Mouse (Mus musculus) forebrain, embryonic 16.5 days (tissue): Measurements from ENCODE around the gene Il11. TPM values are rescaled to one million over a fixed set of nuclear protein-coding genes. Genes with fewer than 3 reads are reported as not detected.
"Not testable (repeated sequence)": the region's sequence is repeated elsewhere in the genome, so short reads cannot be mapped to it uniquely, and the experiment has no call there.

Source experiments
- ATAC-seq: fragments of 200-750 bp; cut with Nextera tagmentation; 2 replicates; pipeline ENCODE4 v1.8.0; 2017; ENCODE audit warnings: mild to moderate bottlenecking, moderate library complexity
- H3K27ac ChIP-seq: fragments of 300-500 bp; sonication (generic); 2 replicates; pipeline ENCODE4 v1.5.1; 2014; ENCODE audit warnings: low read length, control low read depth
- H3K27me3 ChIP-seq: fragments of 300-500 bp; sonication (generic); replicated peaks from 2 replicates; pipeline ENCODE4 v1.6.1; 2014; ENCODE audit warnings: low read length; ENCODE audit not compliant: control insufficient read depth, insufficient read depth
- H3K36me3 ChIP-seq: fragments of 300-500 bp; sonication (generic); 2 replicates; pipeline ENCODE4 v1.6.1; 2014; ENCODE audit not compliant: control insufficient read depth, insufficient read depth
- H3K4me1 ChIP-seq: fragments of 300-500 bp; sonication (generic); replicated peaks from 2 replicates; pipeline ENCODE4 v1.6.1; 2014; ENCODE audit warnings: low read length; ENCODE audit not compliant: control insufficient read depth, insufficient read depth
- H3K4me2 ChIP-seq: fragments of 300-500 bp; sonication (generic); 2 replicates; pipeline ENCODE4 v1.6.1; 2014; ENCODE audit warnings: mild to moderate bottlenecking, low read length, control low read depth
- H3K4me3 ChIP-seq: fragments of 300-500 bp; sonication (generic); replicated peaks from 2 replicates; pipeline ENCODE4 v1.5.1; 2014; ENCODE audit warnings: mild to moderate bottlenecking, low read length, control low read depth
- H3K9ac ChIP-seq: fragments of 300-500 bp; sonication (generic); replicated peaks from 2 replicates; pipeline ENCODE4 v1.6.1; 2014; ENCODE audit warnings: low read depth, low read length, control low read depth
- H3K9me3 ChIP-seq: fragments of 300-500 bp; sonication (generic); 2 replicates; pipeline ENCODE4 v1.6.1; 2016; ENCODE audit warnings: low read length; ENCODE audit not compliant: control insufficient read depth
- WGBS: fragments of 180-500 bp; shearing (Covaris S2); extraction: QIAGEN DNeasy Blood & Tissue Kit; methylation state at CpG from one replicate; pipeline ENCODE4 v1.1.7; 2014; 5-methylcytosine and 5-hydroxymethylcytosine counted together
- polyA plus RNA-seq: library from polyadenylated mRNA; unstranded; fragments of >200 nt; fragmentation: Nextera tagmentation; extraction: Ambion mirVana; gene quantifications from 2 replicates; pipeline ENCODE4 v1.2.1, GENCODE M21; 2015

Il11 gene
- polyA plus RNA-seq = 0.53 and 1.1 TPM in 2 replicates

DNA sequence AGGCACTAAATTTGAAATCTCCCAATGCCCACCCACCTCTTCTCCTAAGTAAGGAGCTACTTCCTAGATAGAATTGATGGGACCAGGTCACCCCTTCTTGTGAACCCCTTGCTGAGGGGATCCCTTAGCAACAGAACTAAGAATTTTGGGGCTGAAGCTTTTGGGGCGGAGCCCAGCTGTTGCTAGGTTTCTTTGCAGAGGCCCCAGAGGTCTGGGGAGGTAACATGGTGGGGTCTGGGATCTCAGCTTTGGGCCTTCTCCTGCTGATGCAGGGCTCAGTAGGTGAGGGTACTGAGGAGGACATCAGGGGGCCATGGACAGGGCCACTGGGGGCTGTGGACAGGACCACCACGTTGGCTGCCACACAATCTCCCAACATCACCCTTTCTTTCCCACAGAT is at the start of gene Il11, which contains the start of gene Tmem190:
Gene Il11 (minus strand): TSS at position 101 of the 400 bp plus-strand sequence.
Gene Tmem190 (plus strand): TSS at position 179 of the 400 bp plus-strand sequence.
- Histone ChIP-seq H3K4me3 (no peak within 1 kb of the TSS), H3K4me2 (no peak within 1 kb of the TSS), H3K9me3 (no peaks in the 10 kb centered on the region), H3K27me3 (peaks cover 18% of the 10 kb centered on the region), H3K27ac (no peak within 1 kb of the TSS), H3K4me1 (no peaks in the 10 kb centered on the region), H3K36me3 (no peaks in the 10 kb centered on the region), H3K9ac (no peak within 1 kb of the TSS)
- ATAC-seq = no peak
- WGBS = 56% methylated on average over 2 of the region's 2 CpGs

- H3K4me2 ChIP-seq = no peak overlapping the region
- 12% methylated on average over 12 of the region's 12 CpGs for WGBS
These were observed 47.8 kb upstream of the Il11 start for GRCm38 (mm10) chr7:4830476-4830875.

GRCm38 (mm10) chr7:4825365-4825764 is 42.7 kb upstream of the Il11 start:
- no peaks in the 10 kb centered on the region for H3K4me1 ChIP-seq
- no peak overlapping the region for H3K4me3 ChIP-seq
- H3K4me2 ChIP-seq = no peak overlapping the region
- H3K9ac ChIP-seq = no peak overlapping the region
- H3K9me3 ChIP-seq = no peaks in the 10 kb centered on the region
- WGBS = 58% methylated on average over 4 of the region's 4 CpGs
- ATAC-seq = no peak
- H3K27me3 ChIP-seq = no peaks in the 10 kb centered on the region
- H3K36me3 ChIP-seq = peaks cover 5% of the 10 kb centered on the region; the same call in 1 of the 2 replicates
- no peak overlapping the region for H3K27ac ChIP-seq

More at GRCm38 (mm10) chr7:4830476-4830875, 47.8 kb upstream of the Il11 start:
- no peak for ATAC-seq
- Histone ChIP-seq H3K4me3 (no peak overlapping the region), H3K9me3 (no peaks in the 10 kb centered on the region), H3K4me1 (no peaks in the 10 kb centered on the region), H3K27ac (no peak overlapping the region), H3K9ac (no peak overlapping the region), H3K36me3 (peaks cover 5% of the 10 kb centered on the region; the same call in 1 of the 2 replicates), H3K27me3 (no peaks in the 10 kb centered on the region)

DNA sequence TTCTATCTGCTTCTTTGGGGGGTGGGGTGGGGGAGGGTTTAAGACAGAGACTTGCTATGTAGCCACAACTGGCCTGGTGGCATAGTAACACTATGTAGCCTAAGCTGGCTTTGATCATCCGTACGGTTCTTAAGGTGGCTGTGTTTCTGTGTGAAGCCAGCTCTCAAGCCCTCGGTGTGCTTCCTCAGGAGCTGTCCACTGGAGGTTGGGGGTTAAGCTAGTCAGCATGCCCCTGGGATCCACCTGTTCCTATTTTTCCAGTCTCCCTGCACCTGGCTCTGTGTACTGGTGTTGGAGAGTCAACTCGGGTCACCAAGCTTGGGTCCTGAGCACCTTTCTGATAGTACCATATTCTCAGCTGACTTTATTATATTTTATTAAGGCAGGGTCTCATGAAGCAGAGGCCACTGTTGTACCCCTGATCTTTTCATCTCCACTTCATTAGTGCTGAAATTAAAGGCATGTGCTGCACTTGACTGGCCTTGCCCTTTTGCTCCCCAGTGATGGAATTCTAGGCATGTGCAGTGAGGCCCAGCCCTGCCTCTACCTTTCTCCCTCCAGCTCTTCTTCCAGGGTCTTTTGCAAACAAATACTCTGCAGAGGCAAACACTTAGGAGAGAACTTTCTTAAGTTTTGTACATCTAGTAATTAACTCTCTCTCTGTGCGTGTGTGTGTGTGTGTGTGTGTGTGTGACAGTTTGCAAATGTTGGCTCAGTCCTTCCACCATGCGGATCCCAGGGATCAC is 39.7 kb upstream of the Il11 start:
- Histone ChIP-seq H3K36me3 (0 out of 2 replicates have a peak, but pooled peaks cover 2% of the 10 kb centered on the region), H3K27ac (no peak overlapping the region), H3K4me2 (no peak overlapping the region), H3K4me3 (no peak overlapping the region), H3K9me3 (no peaks in the 10 kb centered on the region), H3K4me1 (no peaks in the 10 kb centered on the region), H3K9ac (no peak overlapping the region), H3K27me3 (no peaks in the 10 kb centered on the region)
- 72% methylated on average over 6 of the region's 6 CpGs for WGBS
- no peak for ATAC-seq

GRCm38 (mm10) chr7:4821690-4822089 is 39.0 kb upstream of the Il11 start:
- Histone ChIP-seq H3K4me1 (no peaks in the 10 kb centered on the region), H3K9me3 (no peaks in the 10 kb centered on the region), H3K27ac (no peak overlapping the region), H3K9ac (no peak overlapping the region), H3K27me3 (no peaks in the 10 kb centered on the region), H3K4me2 (no peak overlapping the region), H3K36me3 (no peaks in the 10 kb centered on the region), H3K4me3 (no peak overlapping the region)
- WGBS = 57% methylated on average over 4 of the region's 4 CpGs
- ATAC-seq = no peak

DNA sequence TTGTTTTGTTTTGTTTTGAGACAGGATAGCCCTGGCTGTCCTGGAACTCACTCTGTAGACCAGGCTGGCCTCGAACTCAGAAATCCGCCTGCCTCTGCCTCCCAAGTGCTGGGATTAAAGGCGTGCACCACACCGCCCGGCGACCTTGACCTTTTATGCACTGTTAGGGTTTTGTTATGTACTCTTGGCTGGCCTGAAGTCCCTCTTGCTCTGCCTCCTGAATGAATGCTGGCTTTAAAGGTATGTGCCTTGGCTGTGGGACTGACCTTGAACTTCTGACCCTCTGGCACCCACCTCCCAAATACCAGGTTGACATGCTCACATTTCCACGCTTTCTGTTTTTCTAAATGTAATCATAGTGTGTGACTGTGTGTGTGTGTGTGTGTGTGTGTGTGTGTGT is 38.3 kb upstream of the Il11 start:
- not testable (repeated sequence) for ATAC-seq, H3K36me3 ChIP-seq, H3K4me2 ChIP-seq, H3K9ac ChIP-seq, H3K4me1 ChIP-seq, H3K4me3 ChIP-seq, H3K27ac ChIP-seq, H3K9me3 ChIP-seq, H3K27me3 ChIP-seq
- WGBS = 92% methylated on average over 7 of the region's 7 CpGs

- no peaks in the 10 kb centered on the region for H3K27me3 ChIP-seq
- H3K9ac ChIP-seq = no peak overlapping the region
- no peaks in the 10 kb centered on the region for H3K36me3 ChIP-seq
- no peak overlapping the region for H3K4me2 ChIP-seq
- H3K4me3 ChIP-seq = no peak overlapping the region
- peaks cover 7% of the 10 kb centered on the region for H3K4me1 ChIP-seq
- no peaks in the 10 kb centered on the region for H3K9me3 ChIP-seq
- no peak overlapping the region for H3K27ac ChIP-seq
- no peak for ATAC-seq
These were observed 33.9 kb upstream of the Il11 start for GRCm38 (mm10) chr7:4816559-4816958.

GRCm38 (mm10) chr7:4813105-4813791 is 30.6 kb upstream of the Il11 start:
- Histone ChIP-seq H3K4me1 (peaks cover 28% of the 10 kb centered on the region), H3K4me3 (peak overlapping the region; percentile 75), H3K4me2 (peak overlapping the region; percentile 65), H3K27ac (peak overlapping the region; percentile 94), H3K27me3 (no peaks in the 10 kb centered on the region), H3K36me3 (peaks cover 3% of the 10 kb centered on the region; the same call in 1 of the 2 replicates), H3K9me3 (no peaks in the 10 kb centered on the region), H3K9ac (peak overlapping the region; percentile 84)
- WGBS = 27% methylated on average over 8 of the region's 8 CpGs
- ATAC-seq = no peak

DNA sequence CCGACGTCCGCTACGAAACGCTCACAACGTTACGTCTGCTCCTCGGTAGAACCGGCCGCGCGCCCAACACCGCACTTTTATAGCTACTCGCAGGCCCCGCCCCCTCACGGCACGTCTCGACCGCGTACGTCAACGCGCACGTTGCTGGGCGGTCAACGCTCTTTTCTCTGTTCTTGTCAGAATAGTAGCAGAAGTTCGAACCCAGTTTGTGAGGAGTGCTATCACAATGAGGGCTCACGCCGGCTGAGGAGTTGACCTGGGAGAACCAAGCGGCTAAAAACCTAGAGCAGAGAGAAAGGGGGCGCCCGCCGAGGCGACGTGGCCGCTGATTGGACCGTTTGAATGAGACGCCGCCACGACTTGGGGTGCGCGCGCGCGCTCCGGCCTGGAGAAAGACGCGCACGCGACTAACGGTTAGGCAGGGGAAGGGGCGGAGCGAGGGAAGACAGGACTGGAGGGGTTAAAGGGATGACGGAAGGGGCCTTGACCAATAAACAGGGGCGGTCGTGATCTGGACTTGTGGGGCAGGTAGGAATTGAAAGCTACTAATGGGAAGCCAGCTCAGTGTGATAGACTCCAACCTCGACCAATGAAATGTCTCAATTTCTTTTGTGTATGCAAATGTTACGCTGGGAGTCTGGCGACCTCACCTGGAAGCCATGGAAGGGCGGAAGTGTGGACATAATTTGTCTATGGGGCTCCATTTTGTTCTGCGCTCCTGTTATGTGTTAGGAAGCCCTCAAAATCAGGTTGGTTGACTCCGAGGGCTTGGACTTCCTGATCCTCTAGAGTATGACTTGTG is 29.8 kb upstream of the Il11 start, which contains the start of gene Ube2s:
Gene Ube2s (minus strand): TSS at position 288 of the 802 bp plus-strand sequence.
- Histone ChIP-seq H3K9me3 (no peaks in the 10 kb centered on the region), H3K4me3 (peak within 1 kb of the TSS; percentile 75), H3K9ac (peak within 1 kb of the TSS; percentile 84), H3K27ac (peak within 1 kb of the TSS; percentile 94), H3K27me3 (no peaks in the 10 kb centered on the region), H3K4me2 (peak within 1 kb of the TSS; percentile 90), H3K4me1 (peaks cover 28% of the 10 kb centered on the region), H3K36me3 (peaks cover 4% of the 10 kb centered on the region; the same call in 1 of the 2 replicates)
- ATAC-seq = peak; percentile 99
- WGBS = under 1% methylated on average over 62 of the region's 62 CpGs
